Mouse (Mus musculus): ENCODE measurements around the gene Tmem37. TPM values are rescaled to one million over a fixed set of nuclear protein-coding genes. Genes with fewer than 3 reads are reported as not detected.
"Not testable (repeated sequence)": the region's sequence is repeated elsewhere in the genome, so short reads cannot be mapped to it uniquely, and the experiment has no call there.

Tmem37 gene
- polyA plus RNA-seq, 1 experiment from 2014 or later, result 6.2 TPM

- Histone ChIP-seq H3K27ac (no peak overlapping the region), H3K36me3 (peaks cover 43% of the 10 kb centered on the region), H3K9me3 (no peaks in the 10 kb centered on the region), H3K27me3 (no peaks in the 10 kb centered on the region), H3K4me3 (replicated peaks) (no peak overlapping the region), H3K9ac (replicated peaks) (no peak overlapping the region), H3K4me1 (replicated peaks) (no peaks in the 10 kb centered on the region), H3K4me2 (replicated peaks) (no peak overlapping the region)
- WGBS, result 88% methylated on average over 8 of the region's 8 CpGs
- no peak for ATAC-seq
Measured at GRCm38 (mm10) chr1:120111766-120112165, 37.9 kb upstream of the Tmem37 start.

- Histone ChIP-seq H3K4me1 (replicated peaks) (no peaks in the 10 kb centered on the region), H3K4me3 (replicated peaks) (no peak overlapping the region), H3K4me2 (replicated peaks) (no peak overlapping the region), H3K27me3 (no peaks in the 10 kb centered on the region), H3K36me3 (peaks cover 28% of the 10 kb centered on the region), H3K9me3 (no peaks in the 10 kb centered on the region), H3K9ac (replicated peaks) (no peak overlapping the region), H3K27ac (no peak overlapping the region)
- no peak for ATAC-seq
- 85% methylated on average over 19 of the region's 19 CpGs for WGBS
Measured at GRCm38 (mm10) chr1:120109741-120110432, 36.0 kb upstream of the Tmem37 start.

- 80% methylated on average over 5 of the region's 5 CpGs for WGBS
- Histone ChIP-seq H3K36me3 (no peaks in the 10 kb centered on the region), H3K9ac (replicated peaks) (no peak overlapping the region), H3K4me2 (replicated peaks) (no peak overlapping the region), H3K27me3 (no peaks in the 10 kb centered on the region), H3K9me3 (no peaks in the 10 kb centered on the region), H3K4me3 (replicated peaks) (no peak overlapping the region), H3K4me1 (replicated peaks) (no peaks in the 10 kb centered on the region), H3K27ac (no peak overlapping the region)
- ATAC-seq, result no peak
Measured at GRCm38 (mm10) chr1:120105556-120105959, 31.7 kb upstream of the Tmem37 start.

- no peak overlapping the region for H3K4me2 ChIP-seq (replicated peaks)
- no peak overlapping the region for H3K27ac ChIP-seq
- ATAC-seq, result no peak
- H3K4me3 ChIP-seq (replicated peaks), result no peak overlapping the region
- H3K36me3 ChIP-seq, result no peaks in the 10 kb centered on the region
- 89% methylated on average over 3 of the region's 3 CpGs for WGBS
- H3K27me3 ChIP-seq, result no peaks in the 10 kb centered on the region
- H3K9me3 ChIP-seq, result no peaks in the 10 kb centered on the region
- no peaks in the 10 kb centered on the region for H3K4me1 ChIP-seq (replicated peaks)
- no peak overlapping the region for H3K9ac ChIP-seq (replicated peaks)
Measured at GRCm38 (mm10) chr1:120101227-120101609, 27.3 kb upstream of the Tmem37 start.

- Histone ChIP-seq H3K27me3 (no peaks in the 10 kb centered on the region), H3K36me3 (no peaks in the 10 kb centered on the region), H3K27ac (no peak overlapping the region), H3K9ac (replicated peaks) (no peak overlapping the region), H3K4me1 (replicated peaks) (no peaks in the 10 kb centered on the region), H3K4me3 (replicated peaks) (no peak overlapping the region), H3K4me2 (replicated peaks) (no peak overlapping the region), H3K9me3 (no peaks in the 10 kb centered on the region)
- 77% methylated on average over 8 of the region's 8 CpGs for WGBS
- no peak for ATAC-seq
Measured at GRCm38 (mm10) chr1:120100456-120101226, 26.8 kb upstream of the Tmem37 start.

- WGBS, result 72% methylated on average over 6 of the region's 6 CpGs
- no peak for ATAC-seq
- Histone ChIP-seq H3K36me3 (no peaks in the 10 kb centered on the region), H3K9me3 (no peaks in the 10 kb centered on the region), H3K9ac (replicated peaks) (no peak overlapping the region), H3K4me1 (replicated peaks) (no peaks in the 10 kb centered on the region), H3K27me3 (no peaks in the 10 kb centered on the region), H3K4me3 (replicated peaks) (no peak overlapping the region), H3K4me2 (replicated peaks) (no peak overlapping the region), H3K27ac (no peak overlapping the region)
Measured at GRCm38 (mm10) chr1:120099483-120099882, 25.6 kb upstream of the Tmem37 start.

GRCm38 (mm10) chr1:120098327-120098726, 24.5 kb upstream of the Tmem37 start:
- no peak overlapping the region for H3K9ac ChIP-seq (replicated peaks)
- no peaks in the 10 kb centered on the region for H3K4me1 ChIP-seq (replicated peaks)
- H3K4me2 ChIP-seq (replicated peaks), result no peak overlapping the region
- H3K27ac ChIP-seq, result no peak overlapping the region
- H3K27me3 ChIP-seq, result no peaks in the 10 kb centered on the region
- WGBS, result 14% methylated on average over 7 of the region's 7 CpGs
- no peaks in the 10 kb centered on the region for H3K9me3 ChIP-seq
- no peak for ATAC-seq
- H3K36me3 ChIP-seq, result no peaks in the 10 kb centered on the region
- no peak overlapping the region for H3K4me3 ChIP-seq (replicated peaks)

- Histone ChIP-seq H3K27me3 (no peaks in the 10 kb centered on the region), H3K4me3 (replicated peaks) (no peak overlapping the region), H3K4me1 (replicated peaks) (no peaks in the 10 kb centered on the region), H3K9me3 (no peaks in the 10 kb centered on the region), H3K36me3 (no peaks in the 10 kb centered on the region), H3K4me2 (replicated peaks) (no peak overlapping the region), H3K9ac (replicated peaks) (no peak overlapping the region), H3K27ac (no peak overlapping the region)
- WGBS, result 60% methylated on average over 3 of the region's 3 CpGs
- ATAC-seq, result no peak
Measured at GRCm38 (mm10) chr1:120094920-120095319, 21.0 kb upstream of the Tmem37 start.

- H3K4me1 ChIP-seq (replicated peaks); H3K27me3 ChIP-seq; H3K9ac ChIP-seq (replicated peaks); H3K4me3 ChIP-seq (replicated peaks); H3K27ac ChIP-seq; H3K36me3 ChIP-seq; H3K9me3 ChIP-seq; H3K4me2 ChIP-seq (replicated peaks): not testable (repeated sequence)
- WGBS, result 56% methylated on average over 11 of the region's 14 CpGs
- ATAC-seq, result 0 out of 2 replicates have a peak, but pooled peaks have one; percentile 31
Measured at GRCm38 (mm10) chr1:120093482-120094134, 19.7 kb upstream of the Tmem37 start.

- no peak overlapping the region for H3K4me3 ChIP-seq (replicated peaks)
- 86% methylated on average over 8 of the region's 8 CpGs for WGBS
- no peaks in the 10 kb centered on the region for H3K36me3 ChIP-seq
- H3K27me3 ChIP-seq, result no peaks in the 10 kb centered on the region
- no peaks in the 10 kb centered on the region for H3K4me1 ChIP-seq (replicated peaks)
- no peak overlapping the region for H3K9ac ChIP-seq (replicated peaks)
- no peaks in the 10 kb centered on the region for H3K9me3 ChIP-seq
- no peak overlapping the region for H3K4me2 ChIP-seq (replicated peaks)
- no peak overlapping the region for H3K27ac ChIP-seq
- no peak for ATAC-seq
Measured at GRCm38 (mm10) chr1:120090880-120091570, 17.2 kb upstream of the Tmem37 start.

- H3K36me3 ChIP-seq, result no peaks in the 10 kb centered on the region
- no peaks in the 10 kb centered on the region for H3K4me1 ChIP-seq (replicated peaks)
- H3K27me3 ChIP-seq, result no peaks in the 10 kb centered on the region
- ATAC-seq, result no peak
- H3K4me3 ChIP-seq (replicated peaks), result no peak overlapping the region
- WGBS, result 4% methylated on average over 5 of the region's 5 CpGs
- no peak overlapping the region for H3K27ac ChIP-seq
- H3K4me2 ChIP-seq (replicated peaks), result no peak overlapping the region
- no peak overlapping the region for H3K9ac ChIP-seq (replicated peaks)
- H3K9me3 ChIP-seq, result no peaks in the 10 kb centered on the region
Measured at GRCm38 (mm10) chr1:120089180-120089579, 15.3 kb upstream of the Tmem37 start.

- no peak overlapping the region for H3K9ac ChIP-seq (replicated peaks)
- 53% methylated on average over 13 of the region's 13 CpGs for WGBS
- no peak overlapping the region for H3K27ac ChIP-seq
Measured at GRCm38 (mm10) chr1:120086644-120087043, 12.8 kb upstream of the Tmem37 start.

More at GRCm38 (mm10) chr1:120086644-120087043, 12.8 kb upstream of the Tmem37 start:
- H3K4me3 ChIP-seq (replicated peaks), result no peak overlapping the region
- H3K4me1 ChIP-seq (replicated peaks), result no peaks in the 10 kb centered on the region
- H3K27me3 ChIP-seq, result no peaks in the 10 kb centered on the region
- H3K4me2 ChIP-seq (replicated peaks), result no peak overlapping the region
- no peaks in the 10 kb centered on the region for H3K36me3 ChIP-seq
- H3K9me3 ChIP-seq, result no peaks in the 10 kb centered on the region
- ATAC-seq, result no peak

Data from midbrain, embryonic 13.5 days (tissue).